Mouse (Mus musculus): ENCODE measurements around the gene Vmn1r181. TPM values are rescaled to one million over a fixed set of nuclear protein-coding genes. Genes with fewer than 3 reads are reported as not detected.
"Not testable (repeated sequence)": the region's sequence is repeated elsewhere in the genome, so short reads cannot be mapped to it uniquely, and the experiment has no call there.

Vmn1r181 gene
- not detected for total RNA-seq (2021)

GRCm38 (mm10) chr7:23974315-23974714, at the start of gene Vmn1r181:
TSS of gene Vmn1r181 (plus strand) at chr7:23974615.
- DNase-seq (ENCODE audit: extremely low spot score in 1 of 2, low spot score in 1 of 2), result not testable (repeated sequence)

- DNase-seq (ENCODE audit: extremely low spot score in 1 of 2, low spot score in 1 of 2), result no peak
Measured at GRCm38 (mm10) chr7:23926678-23927077, 47.7 kb upstream of the Vmn1r181 start, which contains the start of gene Vmn1r179. TSS of gene Vmn1r179 (plus strand) at chr7:23926978.

- DNase-seq (ENCODE audit: extremely low spot score in 1 of 2, low spot score in 1 of 2), result no peak
Measured at GRCm38 (mm10) chr7:23950332-23950731, 24.1 kb upstream of the Vmn1r181 start, which contains the start of gene Vmn1r180. TSS of gene Vmn1r180 (plus strand) at chr7:23950632.

- peak; percentile 5 to 8 for DNase-seq (ENCODE audit: extremely low spot score in 1 of 2, low spot score in 1 of 2)
Measured at GRCm38 (mm10) chr7:23968044-23968443, 6.4 kb upstream of the Vmn1r181 start.

- DNase-seq (ENCODE audit: extremely low spot score in 1 of 2, low spot score in 1 of 2), result no peak
Measured at GRCm38 (mm10) chr7:24001391-24001790, 27.0 kb downstream of the Vmn1r181 start, which contains the start of gene V1rd19. TSS of gene V1rd19 (plus strand) at chr7:24001691.

Other genes starting within 250 kb of the Vmn1r181 start
- not detected for gene Vmn1r174, start 222.3 kb upstream of the Vmn1r181 start, total RNA-seq (2021)
- not detected for gene Vmn1r175, start 164.0 kb upstream of the Vmn1r181 start, total RNA-seq (2021)
- gene Vmn1r176, start 137.2 kb upstream of the Vmn1r181 start, total RNA-seq (2021), result not detected
- gene Vmn1r177, start 108.2 kb upstream of the Vmn1r181 start, total RNA-seq (2021), result not detected
- not detected for gene Vmn1r178, start 82.6 kb upstream of the Vmn1r181 start, total RNA-seq (2021)
- not detected for gene Vmn1r179, start 47.6 kb upstream of the Vmn1r181 start, total RNA-seq (2021)
- gene Vmn1r180, start 24.0 kb upstream of the Vmn1r181 start, total RNA-seq (2021), result not detected
- gene V1rd19, start 27.1 kb downstream of the Vmn1r181 start, total RNA-seq (2021), result not detected
- not detected for gene Vmn1r183, start 78.6 kb downstream of the Vmn1r181 start, total RNA-seq (2021)
- 10 to 100 TPM; 37.5 to 37.8 TPM for gene Zfp180, start 107.3 kb downstream of the Vmn1r181 start, total RNA-seq (2021)
- 10 to 100 TPM in 1 of 2 experiments, 1 to 10 TPM in 1; 7.9 to 11.1 TPM for gene Zfp112, start 137.7 kb downstream of the Vmn1r181 start, total RNA-seq (2021)
- gene Zfp235, start 159.6 kb downstream of the Vmn1r181 start, total RNA-seq (2021), result 10 to 100 TPM; 19.7 to 23.1 TPM
- gene Zfp114, start 200.4 kb downstream of the Vmn1r181 start, total RNA-seq (2021), result 1 to 10 TPM; 3.6 to 3.9 TPM
- gene Zfp111, start 236.8 kb downstream of the Vmn1r181 start, total RNA-seq (2021), result 10 to 100 TPM in 1 of 2 experiments, 1 to 10 TPM in 1; 8.8 to 11.3 TPM